Mouse (Mus musculus): ENCODE measurements around the gene Bfsp1. TPM values are rescaled to one million over a fixed set of nuclear protein-coding genes. Genes with fewer than 3 reads are reported as not detected.
A peak's percentile ranks its signal among the peaks of the same experiment; 100 is the strongest.

The Bfsp1 gene
- 1.6 and 2.2 TPM in 2 replicates for polyA plus RNA-seq (2015; fragmentation: Nextera tagmentation; extraction: Ambion mirVana)

DNA sequence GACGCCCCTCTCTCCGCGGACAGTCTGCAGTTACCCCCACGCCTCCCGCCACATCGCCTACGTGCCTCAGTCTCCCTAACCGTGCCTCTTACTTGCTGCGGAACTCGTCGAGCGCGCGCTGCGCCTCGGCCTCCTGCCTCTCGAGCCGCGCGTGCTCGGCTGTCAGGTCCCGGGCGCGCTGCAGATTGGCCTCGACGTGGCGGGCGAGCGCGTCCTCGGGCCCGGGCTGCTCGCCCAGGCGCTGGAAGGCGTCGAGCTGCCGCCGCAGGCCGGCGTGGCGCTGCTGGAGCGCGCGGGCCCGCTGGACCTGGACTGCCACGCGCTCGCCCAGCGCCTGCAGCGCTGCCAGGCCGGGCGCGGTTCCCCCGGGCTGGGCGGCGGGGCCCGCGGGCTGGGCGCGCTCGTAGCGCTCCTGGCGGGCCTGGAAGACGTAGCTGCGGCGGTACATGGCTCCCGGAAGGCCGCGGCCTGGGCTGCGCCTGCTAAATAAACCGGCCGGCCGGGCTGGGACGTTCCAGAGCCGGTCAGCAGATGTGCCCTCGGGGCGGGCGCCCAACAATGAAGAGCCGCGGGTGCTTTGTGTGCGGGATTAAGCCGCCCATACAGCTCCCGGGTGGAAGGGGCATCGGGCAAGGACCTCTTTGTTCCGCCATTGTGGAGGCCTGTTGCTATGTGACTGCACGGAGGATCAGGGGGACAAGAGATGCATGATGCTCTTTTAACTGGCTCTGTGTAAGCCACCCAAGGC lies at the start of gene Bfsp1:
Gene Bfsp1 (minus strand): TSS at position 690 of the 748 bp plus-strand sequence.
- peak; percentile 88 for ATAC-seq (ENCODE audit: low read depth)
- Histone ChIP-seq H3K9ac (ENCODE audit: low read length) (peak within 1 kb of the TSS; percentile 84), H3K4me3 (ENCODE audit: low read length) (peak within 1 kb of the TSS; percentile 55), H3K9me3 (ENCODE audit: control insufficient read depth, low read length) (no peaks in the 10 kb centered on the region), H3K27me3 (ENCODE audit: control insufficient read depth, insufficient read depth, low read depth, low read length) (no peaks in the 10 kb centered on the region; the same call in 1 of the 2 replicates), H3K27ac (ENCODE audit: low read length) (no peak within 1 kb of the TSS), H3K4me1 (replicated peaks; ENCODE audit: control insufficient read depth, insufficient read depth, low read length) (peaks cover 6% of the 10 kb centered on the region), H3K4me2 (ENCODE audit: low read depth, low read length) (peak within 1 kb of the TSS; percentile 86), H3K36me3 (ENCODE audit: control insufficient read depth, insufficient read depth, low read length) (no peaks in the 10 kb centered on the region)
- 3% methylated on average over 85 of the region's 86 CpGs for WGBS

DNA sequence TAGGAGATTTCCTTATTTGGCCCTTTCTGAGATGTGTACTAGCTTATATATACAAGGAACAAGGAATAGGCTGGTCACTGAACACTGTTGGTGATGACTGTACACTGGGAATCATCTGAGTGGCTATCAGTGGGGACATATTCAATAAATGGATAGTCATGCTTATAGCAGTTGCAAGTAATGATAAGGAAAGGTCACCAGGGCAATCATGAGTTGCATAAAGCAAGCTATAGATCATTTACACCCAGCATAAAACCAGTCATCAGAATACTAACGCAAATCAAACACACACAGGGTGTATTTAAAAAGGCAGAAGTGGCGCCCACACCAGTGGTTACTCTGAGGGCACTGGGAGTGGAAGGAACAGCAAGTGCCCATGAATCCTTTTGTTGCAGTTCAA lies 49.2 kb upstream of the Bfsp1 start:
- WGBS = 85% methylated on average over 2 of the region's 2 CpGs
- no peaks in the 10 kb centered on the region for H3K9me3 ChIP-seq (ENCODE audit: control insufficient read depth, low read length)
- no peak for ATAC-seq (ENCODE audit: low read depth)
- H3K27me3 ChIP-seq (ENCODE audit: control insufficient read depth, insufficient read depth, low read depth, low read length) = no peaks in the 10 kb centered on the region
- no peak overlapping the region for H3K9ac ChIP-seq (ENCODE audit: low read length)
- peaks cover 7% of the 10 kb centered on the region; the same call in 1 of the 2 replicates for H3K4me1 ChIP-seq (replicated peaks; ENCODE audit: control insufficient read depth, insufficient read depth, low read length)
- H3K4me2 ChIP-seq (ENCODE audit: low read depth, low read length) = no peak overlapping the region
- H3K27ac ChIP-seq (ENCODE audit: low read length) = no peak overlapping the region
- no peak overlapping the region for H3K4me3 ChIP-seq (ENCODE audit: low read length)
- H3K36me3 ChIP-seq (ENCODE audit: control insufficient read depth, insufficient read depth, low read length) = no peaks in the 10 kb centered on the region

DNA sequence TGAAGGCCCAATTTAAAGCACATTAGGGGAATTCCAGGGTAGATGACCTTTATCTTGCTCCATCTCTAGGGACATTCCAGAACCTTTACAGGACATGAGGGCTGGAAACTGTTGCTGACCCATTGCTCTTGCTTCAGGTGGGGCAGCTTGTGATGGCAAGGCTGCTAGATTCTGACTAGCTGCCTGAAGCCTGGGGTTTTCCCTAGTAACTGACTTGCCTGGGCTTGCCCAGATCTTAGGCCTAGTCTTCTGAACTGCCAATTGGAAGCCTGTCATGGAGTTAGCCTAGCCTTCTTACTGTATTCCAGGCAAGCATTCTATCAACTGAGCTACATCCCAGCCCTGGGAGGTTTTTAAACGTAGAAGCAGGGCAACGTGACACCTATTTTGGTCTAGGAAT lies 46.3 kb upstream of the Bfsp1 start:
- H3K4me2 ChIP-seq (ENCODE audit: low read depth, low read length) = no peak overlapping the region
- H3K36me3 ChIP-seq (ENCODE audit: control insufficient read depth, insufficient read depth, low read length) = no peaks in the 10 kb centered on the region
- WGBS = 80% methylated on average over 2 of the region's 2 CpGs
- H3K9me3 ChIP-seq (ENCODE audit: control insufficient read depth, low read length) = no peaks in the 10 kb centered on the region
- H3K4me1 ChIP-seq (replicated peaks; ENCODE audit: control insufficient read depth, insufficient read depth, low read length) = no peaks in the 10 kb centered on the region
- H3K27me3 ChIP-seq (ENCODE audit: control insufficient read depth, insufficient read depth, low read depth, low read length) = no peaks in the 10 kb centered on the region
- H3K27ac ChIP-seq (ENCODE audit: low read length) = no peak overlapping the region
- H3K9ac ChIP-seq (ENCODE audit: low read length) = no peak overlapping the region
- H3K4me3 ChIP-seq (ENCODE audit: low read length) = no peak overlapping the region
- ATAC-seq (ENCODE audit: low read depth) = no peak

DNA sequence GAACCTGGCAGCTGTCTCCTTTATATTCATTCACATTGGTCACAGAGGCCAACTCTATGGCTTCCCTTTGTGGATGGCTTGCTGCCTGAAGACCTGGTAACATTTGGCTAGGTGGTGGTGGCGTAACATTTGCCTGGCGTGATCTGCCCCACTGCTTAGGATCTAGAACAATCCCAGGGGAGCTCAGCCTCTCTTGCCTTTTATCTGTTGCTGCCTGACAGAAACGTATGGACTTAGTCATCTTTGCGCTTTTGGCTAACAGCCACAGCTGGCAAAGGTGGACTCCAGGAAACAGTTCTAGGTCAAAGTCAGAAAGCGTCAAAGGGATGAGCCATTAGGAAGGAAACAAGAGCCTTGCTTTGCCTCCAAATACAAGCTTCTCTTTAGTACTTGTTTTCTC lies 41.9 kb upstream of the Bfsp1 start:
- no peak for ATAC-seq (ENCODE audit: low read depth)
- 72% methylated on average over 5 of the region's 5 CpGs for WGBS
- no peaks in the 10 kb centered on the region for H3K9me3 ChIP-seq (ENCODE audit: control insufficient read depth, low read length)

DNA sequence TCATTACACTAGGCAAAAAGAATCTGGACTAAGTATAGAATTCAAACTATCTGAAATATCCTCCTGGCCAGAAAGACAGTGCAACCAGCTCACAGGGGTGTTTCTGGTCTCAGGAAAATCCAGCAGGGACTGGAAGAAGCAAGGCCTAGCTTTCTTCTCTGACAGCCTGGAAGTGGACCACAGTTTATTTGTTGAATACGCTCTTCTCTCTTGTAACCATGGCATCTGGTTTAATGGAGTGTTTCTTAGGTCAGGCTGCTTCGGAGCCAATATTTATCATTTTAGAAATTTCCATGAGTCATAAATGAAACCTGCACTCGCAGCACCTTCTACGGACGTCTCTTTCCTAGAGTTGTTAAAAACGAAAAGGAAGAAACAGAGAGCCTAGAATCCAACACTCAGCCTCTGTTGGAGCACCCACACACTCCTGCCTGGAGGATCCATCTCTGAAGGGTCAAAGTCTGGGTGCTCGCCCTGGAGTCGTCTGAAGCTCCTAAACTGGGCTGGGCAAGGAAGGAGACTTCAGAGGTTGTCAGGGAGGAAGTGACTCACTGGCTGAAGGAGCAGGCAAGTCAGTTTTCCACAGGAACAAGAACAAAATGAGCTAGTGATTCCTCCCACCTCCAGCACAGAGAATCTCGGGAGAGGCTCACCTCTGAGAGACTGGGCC lies 40.5 kb upstream of the Bfsp1 start:
- no peaks in the 10 kb centered on the region for H3K36me3 ChIP-seq (ENCODE audit: control insufficient read depth, insufficient read depth, low read length)
- H3K9ac ChIP-seq (ENCODE audit: low read length) = no peak overlapping the region
- no peak overlapping the region for H3K27ac ChIP-seq (ENCODE audit: low read length)
- no peaks in the 10 kb centered on the region for H3K27me3 ChIP-seq (ENCODE audit: control insufficient read depth, insufficient read depth, low read depth, low read length)
- H3K4me3 ChIP-seq (ENCODE audit: low read length) = no peak overlapping the region
- H3K4me2 ChIP-seq (ENCODE audit: low read depth, low read length) = no peak overlapping the region
- 46% methylated on average over 9 of the region's 9 CpGs for WGBS
- no peak for ATAC-seq (ENCODE audit: low read depth)
- H3K4me1 ChIP-seq (replicated peaks; ENCODE audit: control insufficient read depth, insufficient read depth, low read length) = no peaks in the 10 kb centered on the region; the same call in 1 of the 2 replicates
- H3K9me3 ChIP-seq (ENCODE audit: control insufficient read depth, low read length) = no peaks in the 10 kb centered on the region

More for the DNA sequence above, 41.9 kb upstream of the Bfsp1 start:
- Histone ChIP-seq H3K9ac (ENCODE audit: low read length) (no peak overlapping the region), H3K4me3 (ENCODE audit: low read length) (no peak overlapping the region), H3K36me3 (ENCODE audit: control insufficient read depth, insufficient read depth, low read length) (no peaks in the 10 kb centered on the region), H3K27me3 (ENCODE audit: control insufficient read depth, insufficient read depth, low read depth, low read length) (no peaks in the 10 kb centered on the region), H3K4me2 (ENCODE audit: low read depth, low read length) (no peak overlapping the region), H3K27ac (ENCODE audit: low read length) (no peak overlapping the region), H3K4me1 (replicated peaks; ENCODE audit: control insufficient read depth, insufficient read depth, low read length) (no peaks in the 10 kb centered on the region; the same call in 1 of the 2 replicates)

DNA sequence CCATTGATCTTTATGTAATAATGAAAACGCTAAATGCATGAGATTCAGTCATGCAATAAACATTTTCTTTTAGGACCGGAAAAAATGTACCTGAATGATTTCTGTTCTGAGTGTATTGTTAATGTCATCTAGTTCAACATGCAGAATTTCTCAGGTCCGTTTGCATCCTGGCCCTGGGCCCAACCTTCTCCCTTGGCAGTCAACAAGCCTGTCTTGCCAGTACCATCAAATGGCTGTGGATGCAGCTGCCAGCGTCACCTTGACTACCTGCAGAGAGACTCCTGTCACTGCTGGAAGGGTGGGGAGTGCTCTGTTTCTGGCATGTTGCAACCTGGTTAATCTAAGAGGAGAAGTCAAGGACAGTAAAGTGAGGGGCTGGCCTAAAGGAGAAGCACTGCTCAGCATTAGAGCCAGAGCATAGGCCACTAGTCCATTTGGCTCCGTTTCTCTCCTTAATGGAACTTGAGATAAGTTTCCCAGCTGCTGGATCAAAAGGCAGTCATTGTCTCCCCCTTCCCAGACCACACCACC lies 37.9 kb upstream of the Bfsp1 start:
- H3K9me3 ChIP-seq (ENCODE audit: control insufficient read depth, low read length) = no peaks in the 10 kb centered on the region
- no peak overlapping the region for H3K9ac ChIP-seq (ENCODE audit: low read length)
- ATAC-seq (ENCODE audit: low read depth) = peak; percentile 49; the same call in 1 of the 2 replicates
- no peaks in the 10 kb centered on the region for H3K36me3 ChIP-seq (ENCODE audit: control insufficient read depth, insufficient read depth, low read length)
- H3K4me1 ChIP-seq (replicated peaks; ENCODE audit: control insufficient read depth, insufficient read depth, low read length) = no peaks in the 10 kb centered on the region; the same call in 1 of the 2 replicates
- no peak overlapping the region for H3K4me2 ChIP-seq (ENCODE audit: low read depth, low read length)
- 62% methylated on average over 5 of the region's 5 CpGs for WGBS
- no peak overlapping the region for H3K4me3 ChIP-seq (ENCODE audit: low read length)
- no peak overlapping the region for H3K27ac ChIP-seq (ENCODE audit: low read length)
- no peaks in the 10 kb centered on the region for H3K27me3 ChIP-seq (ENCODE audit: control insufficient read depth, insufficient read depth, low read depth, low read length)

DNA sequence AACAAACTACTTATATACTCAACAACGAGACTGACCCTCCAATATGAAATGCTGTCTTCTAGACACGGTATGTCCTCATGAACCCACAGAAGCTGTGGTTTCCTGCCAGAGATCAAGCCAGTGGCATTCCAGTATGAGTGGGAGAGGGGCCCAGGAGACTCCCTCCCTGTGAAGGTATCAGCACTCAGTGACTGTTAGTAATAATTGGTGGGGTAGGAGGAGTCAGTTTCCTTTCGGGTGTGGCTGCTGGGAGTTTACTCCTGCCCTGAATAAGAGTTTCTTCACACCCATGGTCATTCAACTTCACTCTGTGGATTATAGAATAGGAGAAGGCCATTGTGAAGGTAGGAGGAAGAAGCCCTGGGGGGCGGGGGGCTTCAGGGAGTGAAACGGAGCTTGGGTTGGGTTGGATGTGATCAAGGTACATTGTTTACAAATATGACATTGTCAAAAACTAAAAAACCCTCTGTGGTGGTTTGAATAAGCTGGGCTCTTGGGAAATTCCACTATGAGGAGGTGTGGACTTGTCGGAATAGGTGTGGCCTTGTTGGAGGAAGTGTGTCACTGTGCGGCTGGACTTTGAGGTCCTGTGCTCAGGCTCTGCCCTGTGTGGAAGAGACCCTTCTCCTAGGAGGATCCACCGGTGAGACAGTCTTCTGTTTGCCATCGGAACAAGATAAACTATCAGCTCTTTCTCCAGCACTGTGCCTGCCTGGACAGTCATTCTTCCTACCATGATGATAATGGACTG lies 36.7 kb upstream of the Bfsp1 start:
- Histone ChIP-seq H3K4me2 (ENCODE audit: low read depth, low read length) (no peak overlapping the region), H3K4me3 (ENCODE audit: low read length) (no peak overlapping the region), H3K4me1 (replicated peaks; ENCODE audit: control insufficient read depth, insufficient read depth, low read length) (no peaks in the 10 kb centered on the region; the same call in 1 of the 2 replicates), H3K27me3 (ENCODE audit: control insufficient read depth, insufficient read depth, low read depth, low read length) (no peaks in the 10 kb centered on the region), H3K9me3 (ENCODE audit: control insufficient read depth, low read length) (no peaks in the 10 kb centered on the region), H3K9ac (ENCODE audit: low read length) (no peak overlapping the region), H3K36me3 (ENCODE audit: control insufficient read depth, insufficient read depth, low read length) (no peaks in the 10 kb centered on the region), H3K27ac (ENCODE audit: low read length) (no peak overlapping the region)
- WGBS = 77% methylated on average over 9 of the region's 9 CpGs
- ATAC-seq (ENCODE audit: low read depth) = no peak

DNA sequence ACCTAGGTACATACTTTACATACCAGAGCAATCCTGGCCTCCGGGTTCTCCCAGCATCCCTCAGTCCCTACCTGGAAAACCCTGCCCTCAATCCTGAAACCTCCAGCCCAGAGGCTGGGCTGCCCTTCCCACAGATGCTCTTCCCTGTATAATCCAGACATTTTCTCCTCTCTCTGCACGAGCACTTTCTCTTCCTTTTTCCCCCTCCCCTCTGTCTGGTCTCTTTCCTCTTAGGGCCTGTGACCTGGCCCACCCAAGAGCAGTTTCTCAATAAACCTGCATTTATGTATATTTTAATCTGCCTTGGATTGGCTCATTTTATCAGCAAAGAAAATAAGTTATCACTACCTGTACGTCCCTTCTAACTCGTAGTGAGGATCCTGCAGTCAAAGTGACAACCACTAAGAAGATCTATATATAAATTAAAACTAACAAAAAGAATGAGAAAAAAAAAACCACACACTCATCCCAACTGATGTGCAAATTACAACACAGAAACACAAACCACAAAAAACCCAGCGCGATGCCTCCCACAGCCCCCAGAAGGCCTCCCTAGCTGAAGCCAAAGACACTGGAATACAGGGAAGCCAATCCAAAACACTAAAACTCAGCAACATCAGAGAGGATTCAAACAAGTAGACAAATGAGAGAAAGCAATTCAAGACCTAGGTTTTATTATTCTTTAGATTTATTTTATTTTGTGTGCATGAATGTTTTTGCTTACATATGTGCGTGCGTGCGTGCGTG lies 28.5 kb upstream of the Bfsp1 start:
- peak overlapping the region; percentile 81; the same call in 1 of the 2 replicates for H3K27ac ChIP-seq (ENCODE audit: low read length)
- H3K36me3 ChIP-seq (ENCODE audit: control insufficient read depth, insufficient read depth, low read length) = no peaks in the 10 kb centered on the region
- no peaks in the 10 kb centered on the region; the same call in 1 of the 2 replicates for H3K4me1 ChIP-seq (replicated peaks; ENCODE audit: control insufficient read depth, insufficient read depth, low read length)
- H3K9ac ChIP-seq (ENCODE audit: low read length) = no peak overlapping the region
- no peaks in the 10 kb centered on the region for H3K9me3 ChIP-seq (ENCODE audit: control insufficient read depth, low read length)
- ATAC-seq (ENCODE audit: low read depth) = 0 out of 2 replicates have a peak, but pooled peaks have one; percentile 23
- no peaks in the 10 kb centered on the region for H3K27me3 ChIP-seq (ENCODE audit: control insufficient read depth, insufficient read depth, low read depth, low read length)
- H3K4me3 ChIP-seq (ENCODE audit: low read length) = no peak overlapping the region
- 74% methylated on average over 10 of the region's 10 CpGs for WGBS
- no peak overlapping the region for H3K4me2 ChIP-seq (ENCODE audit: low read depth, low read length)

Measured in lung, embryonic 16.5 days (tissue).